Mouse (Mus musculus) thymus, postnatal 36 days (tissue): ENCODE data around the gene Mest.
A peak's percentile ranks its signal among the peaks of the same experiment; 100 is the strongest.

ENCODE experiments used
- DNase-seq, 2 experiments: peaks; one replicate each; pipeline ENCODE4 v3.0.0; 2022; ENCODE audit warnings: mixed read lengths in 2 of 2

The Mest gene

DNA sequence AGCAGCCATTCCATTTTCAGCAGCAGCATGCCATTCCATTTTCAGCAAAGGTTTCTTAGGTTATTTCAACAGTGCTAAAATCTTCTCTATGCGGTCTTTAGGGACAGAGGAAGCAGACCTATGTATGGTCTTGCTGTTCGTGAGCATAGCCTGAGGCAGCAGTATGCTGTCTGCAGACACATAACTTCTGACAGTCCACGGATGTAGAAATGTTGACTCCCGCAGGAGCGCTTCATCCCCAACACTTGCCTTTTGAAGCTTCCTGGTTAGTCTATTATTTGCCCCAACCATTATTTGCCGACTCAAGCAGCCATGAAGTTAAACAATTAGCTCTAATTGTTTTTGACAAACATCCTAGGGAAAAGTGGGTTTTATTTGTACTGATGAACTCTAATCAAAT lies 14.2 kb upstream of the Mest start:
- DNase-seq: no peak

DNA sequence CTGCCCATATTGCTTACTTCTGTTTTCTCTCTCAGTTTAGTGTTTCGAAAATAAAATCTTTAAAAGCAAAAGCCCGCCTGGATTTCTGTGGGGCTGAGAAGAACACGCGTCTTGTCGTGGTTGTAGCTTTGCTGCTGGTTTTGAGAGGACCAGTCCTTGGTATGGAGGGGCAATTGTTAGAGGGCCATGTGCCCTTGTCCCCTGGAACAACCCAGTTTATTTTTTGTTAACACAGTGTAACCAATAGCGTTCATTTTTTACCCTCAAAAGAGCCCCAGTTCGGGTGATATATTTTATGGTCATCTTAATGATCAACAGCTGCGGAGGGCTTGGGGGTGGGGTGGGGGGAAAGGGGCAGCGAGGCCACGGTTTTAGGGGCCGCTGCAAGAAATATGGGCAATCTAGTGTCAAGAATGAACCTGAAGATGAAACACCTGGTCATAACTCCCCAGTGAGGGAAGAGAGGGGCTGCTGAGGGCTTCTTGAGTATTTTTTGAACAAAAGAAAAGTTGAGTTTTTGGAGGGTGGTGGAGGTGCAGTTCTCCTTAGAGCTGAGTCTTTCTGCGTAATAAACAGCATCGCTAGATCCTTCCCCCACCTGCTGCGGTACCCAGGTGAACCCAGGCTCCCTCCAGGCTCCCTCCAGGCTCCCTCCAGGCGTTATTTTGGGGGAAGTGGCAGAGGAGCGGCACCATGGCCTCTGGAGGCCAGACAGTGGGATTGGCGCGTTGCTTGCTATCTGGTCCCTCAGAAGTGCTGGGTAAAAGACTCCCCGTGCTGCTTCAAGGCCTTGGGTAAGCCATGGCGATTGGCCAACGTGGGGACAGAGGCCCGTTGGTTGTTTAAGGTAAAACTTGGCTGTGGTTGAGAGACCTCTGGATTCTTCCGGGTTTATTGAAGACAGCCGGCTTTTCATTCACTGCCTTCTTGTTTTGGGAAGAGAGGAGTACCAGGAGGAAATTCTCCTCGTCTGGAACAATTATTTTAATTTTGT lies 12.7 kb upstream of the Mest start:
- DNase-seq: no peak

DNA sequence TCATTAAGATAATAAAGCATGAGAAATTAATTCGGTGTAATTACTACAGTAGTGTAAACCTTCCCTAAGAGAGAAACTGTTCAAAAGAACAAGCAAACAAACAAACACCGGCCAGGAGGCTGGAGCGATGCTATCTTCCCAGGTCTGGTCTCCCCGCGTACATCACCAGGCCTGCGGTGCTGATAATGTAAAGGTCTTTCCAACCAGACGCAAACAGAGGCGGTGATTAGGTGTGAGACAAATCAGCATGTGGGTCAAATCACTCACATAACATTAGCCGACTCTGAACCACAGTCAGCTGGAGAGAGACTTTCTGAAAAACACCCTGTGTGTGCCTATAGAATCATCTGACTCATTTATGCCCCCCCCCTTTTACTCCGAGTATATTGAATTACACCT lies 12.0 kb upstream of the Mest start:
- no peak for DNase-seq

GRCm38 (mm10) chr6:30712484-30712883 lies 10.9 kb upstream of the Mest start:
- DNase-seq: no peak

- no peak for DNase-seq
Observed at GRCm38 (mm10) chr6:30713455-30713854, 9.9 kb upstream of the Mest start.

DNA sequence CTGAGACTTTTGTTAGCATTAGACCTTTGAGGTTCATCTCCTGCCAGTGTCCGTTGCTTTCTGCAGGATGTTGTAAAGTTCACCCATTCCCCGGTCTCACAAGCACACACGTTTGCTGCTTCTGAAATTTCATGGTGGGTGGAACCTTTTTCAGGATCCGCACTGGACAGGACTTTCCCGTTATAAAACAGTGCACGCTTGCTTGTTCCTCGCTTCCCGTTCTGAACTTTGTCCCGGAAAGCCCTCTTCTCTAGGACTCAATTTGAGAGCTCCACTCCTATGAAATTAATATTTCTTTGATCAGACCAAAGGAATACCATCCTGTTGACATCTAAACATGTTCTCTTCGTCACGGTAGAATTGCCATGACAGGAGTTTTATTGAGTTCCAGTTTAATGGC lies 9.5 kb upstream of the Mest start:
- no peak for DNase-seq

DNA sequence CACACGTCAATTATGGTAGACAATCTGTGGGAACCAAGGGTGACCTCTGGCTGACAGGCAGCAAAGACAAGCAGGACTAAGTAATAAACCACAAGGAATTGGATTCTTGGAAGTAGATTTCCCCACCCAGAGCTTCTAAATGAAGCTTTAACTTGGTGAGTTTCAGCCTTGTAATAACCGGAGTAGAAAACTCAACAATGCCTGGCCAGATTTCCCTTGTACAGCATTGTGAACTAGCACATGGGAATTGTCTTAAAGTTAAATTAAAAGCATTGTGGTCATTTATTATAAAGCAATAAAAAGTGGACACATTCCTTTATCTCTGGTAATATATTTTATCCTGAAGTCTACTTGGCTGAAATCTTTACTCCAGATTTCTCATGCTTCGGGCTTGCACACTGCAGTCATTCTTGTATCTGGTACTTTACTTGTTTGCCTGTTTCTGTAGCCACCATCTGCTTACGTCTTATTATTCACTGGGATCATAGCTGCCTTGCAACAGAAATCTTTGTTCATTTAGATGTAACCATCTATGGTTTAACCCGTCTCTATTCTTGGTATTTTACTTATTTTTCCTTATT lies 8.4 kb upstream of the Mest start:
- DNase-seq: no peak

DNA sequence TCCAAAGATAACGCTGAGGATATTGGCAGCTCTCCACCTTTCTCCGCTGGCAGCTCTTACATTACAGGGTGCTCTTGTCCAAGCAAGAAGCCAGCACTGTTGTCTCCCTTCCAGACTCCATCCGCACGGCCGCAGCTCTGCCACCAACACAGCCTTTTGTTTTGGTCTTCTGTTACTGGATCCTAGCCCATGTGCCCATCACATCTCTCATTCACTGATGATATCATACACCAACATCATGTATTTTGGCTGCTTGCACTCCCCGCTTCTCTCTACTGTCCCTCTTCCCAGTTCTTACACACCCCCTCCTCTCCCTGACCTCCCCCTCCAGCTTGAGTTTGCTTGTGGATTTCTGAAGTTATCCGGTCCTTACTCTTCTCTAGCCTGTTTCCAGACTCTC lies 6.6 kb upstream of the Mest start:
- no peak for DNase-seq

DNA sequence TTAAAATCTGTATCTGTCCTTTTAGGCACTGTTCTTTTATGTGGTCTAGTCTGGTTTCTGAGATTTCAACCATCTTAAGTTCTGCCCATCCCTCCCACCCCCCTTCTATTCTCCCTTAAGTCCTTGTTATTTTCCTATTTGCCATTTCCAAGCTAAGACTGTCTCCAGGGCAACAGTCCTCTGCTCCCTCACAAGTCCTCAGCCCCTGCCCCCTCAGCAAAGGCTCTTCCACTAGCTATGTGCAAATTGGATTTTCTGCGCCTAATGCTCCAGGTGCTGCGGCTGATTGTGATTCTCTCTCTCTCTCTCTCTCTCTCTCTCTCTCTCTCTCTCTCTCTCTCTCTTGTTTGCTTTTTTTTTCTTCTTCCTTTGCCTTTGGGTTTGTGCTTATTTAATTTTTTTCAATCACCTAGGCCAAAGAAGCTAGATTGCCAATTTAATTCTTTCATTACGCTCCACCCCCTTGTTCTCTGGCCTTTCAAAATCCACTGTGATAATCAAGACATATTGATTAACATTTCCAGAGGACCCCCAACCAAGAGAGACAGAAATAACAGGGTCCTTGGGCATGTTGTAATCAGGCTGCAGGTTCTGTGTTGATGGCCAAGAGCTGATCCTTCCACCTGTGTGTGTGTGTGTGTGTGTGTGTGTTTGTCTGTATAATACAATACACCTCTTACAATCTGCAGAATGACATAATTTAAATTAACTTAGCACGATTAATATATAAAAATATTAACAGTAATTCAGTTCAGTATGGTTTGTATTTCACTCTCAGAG lies 772 bp upstream of the Mest start:
- no peak for DNase-seq

DNA sequence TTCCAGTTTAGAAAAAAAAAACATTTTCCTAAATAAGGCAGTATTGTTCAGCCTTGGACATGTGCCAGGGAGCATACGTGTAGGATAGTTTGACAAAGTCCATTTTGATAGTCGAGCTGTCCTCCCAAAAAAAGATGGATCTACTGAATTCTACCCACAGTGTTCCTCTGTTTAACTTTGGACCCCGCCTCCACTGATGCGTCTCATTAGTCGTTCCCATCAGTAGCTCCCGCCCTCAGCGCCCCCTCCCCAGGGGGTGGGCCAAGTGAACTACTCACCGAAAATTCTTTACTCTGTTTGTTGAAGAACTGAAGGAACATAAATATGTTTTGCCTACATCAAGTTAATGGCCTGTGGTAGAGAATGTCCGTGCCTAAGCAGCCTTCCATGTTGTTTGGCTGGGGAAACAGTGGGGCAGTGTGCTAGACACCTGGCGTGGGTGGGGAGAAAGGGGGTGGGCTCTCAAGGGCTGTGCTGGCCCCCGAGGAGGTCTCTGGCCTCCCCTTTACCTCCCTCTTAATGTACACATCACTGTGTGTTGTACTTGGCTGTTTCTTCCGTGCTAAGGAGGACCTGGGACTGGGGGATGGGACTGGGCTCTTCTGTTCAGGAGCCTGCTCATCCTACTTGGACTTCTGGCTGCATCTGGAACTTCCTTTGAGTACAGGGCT lies 7.1 kb downstream of the Mest start:
- DNase-seq: no peak

- no peak for DNase-seq
Observed at GRCm38 (mm10) chr6:30732571-30733130, 9.3 kb downstream of the Mest start.

- DNase-seq: no peak
Observed at GRCm38 (mm10) chr6:30734465-30734864, 11.1 kb downstream of the Mest start.

DNA sequence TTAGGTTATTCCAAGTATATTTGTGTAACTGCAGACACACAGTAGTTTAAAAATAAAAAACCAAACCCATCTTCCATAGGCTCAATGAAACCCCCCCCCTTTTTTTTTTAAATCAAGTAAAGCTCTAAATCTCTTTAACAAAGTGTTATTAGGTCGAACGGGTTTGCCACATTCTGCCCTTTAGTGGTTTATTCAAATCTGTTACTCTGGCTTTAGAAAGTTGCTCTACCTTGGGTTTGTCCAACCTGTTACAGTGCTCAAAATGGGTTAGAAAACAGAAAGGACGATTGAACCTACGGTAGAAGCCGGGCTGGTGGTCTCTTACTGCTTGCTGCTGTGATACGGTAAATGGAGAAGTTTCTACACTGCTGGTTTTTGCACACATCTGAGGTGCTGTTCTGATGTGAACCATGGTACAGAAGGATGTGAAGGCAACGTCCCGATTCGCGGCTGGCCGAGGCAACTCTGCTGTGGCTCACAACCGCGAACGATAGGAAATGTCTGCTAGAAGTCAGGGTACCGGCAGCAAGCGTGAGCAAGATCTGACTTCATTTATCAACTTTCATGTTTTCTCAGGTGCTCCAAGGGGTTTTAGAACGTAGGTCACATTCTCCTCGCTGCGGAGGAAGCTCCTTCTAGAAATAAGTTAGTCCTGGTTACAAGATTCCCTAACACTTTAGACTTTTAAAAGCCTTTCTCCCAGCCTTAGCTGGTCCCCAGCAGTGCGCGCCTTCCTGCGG lies 11.8 kb downstream of the Mest start:
- DNase-seq: no peak

- DNase-seq: no peak
Observed at GRCm38 (mm10) chr6:30735728-30736371, 12.5 kb downstream of the Mest start.

GRCm38 (mm10) chr6:30736372-30736762 lies 13.0 kb downstream of the Mest start:
- no peak for DNase-seq

GRCm38 (mm10) chr6:30736864-30737547 lies 13.7 kb downstream of the Mest start:
- no peak for DNase-seq

DNA sequence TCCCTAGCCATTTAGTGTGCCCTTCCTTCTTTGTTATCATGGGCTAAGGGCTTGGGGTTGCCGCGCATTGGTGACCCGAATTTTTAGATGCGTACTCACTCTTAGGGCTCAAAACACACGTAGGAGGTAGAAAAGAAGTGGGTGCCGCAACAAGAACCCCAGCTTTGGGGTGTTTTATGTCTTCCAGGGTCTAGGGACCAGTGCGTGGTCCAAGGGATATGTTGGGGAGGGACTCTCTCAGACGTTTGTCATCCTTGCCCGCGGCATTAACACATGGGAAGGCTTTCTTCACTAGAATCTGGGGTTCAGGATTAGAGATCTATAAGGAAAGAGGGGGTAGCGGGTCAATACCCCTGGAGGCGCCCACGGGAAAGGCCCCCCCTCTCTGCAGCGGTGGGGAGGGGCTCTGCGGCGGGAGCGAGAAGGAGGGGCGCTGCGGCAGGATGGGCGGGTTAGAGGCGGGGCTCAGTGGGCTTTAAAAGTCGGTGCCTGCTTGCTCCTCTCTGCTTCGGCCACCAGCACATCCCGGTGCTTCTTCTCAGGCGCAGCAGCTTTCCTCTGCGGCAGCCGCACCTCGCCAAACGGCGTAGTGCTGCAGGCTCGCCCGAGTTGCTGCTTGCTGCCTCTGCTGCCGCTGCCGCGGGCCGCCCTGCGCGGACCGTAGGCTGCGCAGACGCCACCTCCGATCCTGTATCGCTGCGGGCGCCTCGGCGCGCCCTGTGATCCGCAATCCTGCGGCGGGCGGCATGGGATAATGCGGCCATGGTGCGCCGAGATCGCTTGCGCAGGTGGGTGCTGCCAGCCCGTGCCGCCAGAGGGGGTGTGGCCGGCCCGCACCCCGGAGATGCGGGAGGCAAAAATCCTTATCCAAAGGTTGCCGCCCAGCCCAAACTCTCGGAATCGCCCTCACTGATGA lies 14.5 kb downstream of the Mest start:
- peak; percentile 34 to 43 for DNase-seq

GRCm38 (mm10) chr6:30738464-30739006 lies 15.2 kb downstream of the Mest start:
- DNase-seq: no peak

DNA sequence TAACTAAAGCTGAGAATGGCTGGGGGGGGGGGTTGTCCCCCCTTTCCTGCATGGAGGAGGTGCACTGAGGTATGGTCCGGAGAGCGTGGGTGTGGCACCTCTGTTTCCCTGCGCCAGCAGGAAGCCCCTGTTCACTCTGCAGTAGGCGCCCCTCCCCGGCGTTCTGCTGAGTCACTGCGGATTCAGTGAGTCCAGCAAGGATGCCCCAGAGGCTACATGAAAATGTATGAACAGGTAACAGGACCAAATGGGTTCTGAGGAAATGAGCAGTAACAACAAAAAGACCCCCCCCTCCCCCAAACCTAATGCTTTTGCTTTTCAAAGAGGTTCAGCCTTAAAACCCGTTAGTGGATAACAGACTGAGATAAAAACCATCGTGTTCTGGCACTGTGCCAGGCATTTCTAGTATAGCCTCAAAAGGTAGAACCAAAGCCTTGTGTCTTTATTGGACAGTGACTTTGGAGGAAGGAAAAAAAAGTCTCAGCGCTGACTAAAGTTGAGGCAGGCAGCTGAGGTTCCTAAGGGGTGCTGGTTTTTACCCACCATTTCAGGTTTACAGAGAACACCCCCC lies 15.9 kb downstream of the Mest start:
- DNase-seq: peak in 1 of 2 experiments; percentile 26
